Mouse (Mus musculus): ENCODE results near the gene Asah2. TPM values are rescaled to one million over a fixed set of nuclear protein-coding genes. Genes with fewer than 3 reads are reported as not detected.
"Not testable (repeated sequence)": the region's sequence is repeated elsewhere in the genome, so short reads cannot be mapped to it uniquely, and the experiment has no call there.

Asah2 gene
- 1.0 and 1.3 TPM in 2 replicates for polyA plus RNA-seq (2016; fragmentation: Nextera tagmentation; extraction: Ambion mirVana)

DNA sequence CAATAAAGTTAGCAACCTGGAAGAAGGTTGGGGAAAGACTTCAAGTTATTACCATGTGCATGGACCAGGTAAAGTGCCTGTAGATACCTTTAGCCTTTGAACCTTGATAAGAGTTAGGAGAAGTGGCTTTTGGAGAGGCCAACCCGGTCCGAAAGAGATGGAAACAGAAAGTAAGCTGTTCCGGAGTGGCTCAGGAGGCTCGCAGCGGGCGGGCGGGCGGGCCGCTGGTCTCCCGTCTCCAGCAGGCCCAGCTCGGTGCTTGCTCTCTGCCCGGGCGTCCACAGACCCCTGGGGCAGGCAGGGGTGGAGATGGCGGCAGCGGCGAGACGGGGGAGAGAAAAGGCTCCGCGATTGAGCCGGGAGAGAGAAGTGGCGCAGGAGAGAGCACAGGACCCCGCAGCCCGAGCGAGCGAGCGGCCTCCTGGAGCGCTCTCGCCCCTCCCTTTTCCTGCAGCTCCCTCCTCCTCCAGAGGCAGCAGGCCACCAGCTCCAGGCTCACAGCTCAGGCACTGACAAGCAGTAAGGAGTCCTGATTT, at the start of gene Asah2:
Asah2 (minus strand) TSS at position 441 of the 536 bp plus-strand sequence.
- Histone ChIP-seq H3K4me1 (replicated peaks) (peaks cover 11% of the 10 kb centered on the region), H3K9me3 (no peaks in the 10 kb centered on the region), H3K4me3 (replicated peaks) (peak within 1 kb of the TSS; percentile 68), H3K4me2 (peak within 1 kb of the TSS; percentile 60), H3K9ac (replicated peaks) (peak within 1 kb of the TSS; percentile 91), H3K27me3 (peaks cover 5% of the 10 kb centered on the region; the same call in 1 of the 2 replicates), H3K36me3 (no peaks in the 10 kb centered on the region), H3K27ac (peak within 1 kb of the TSS; percentile 91)
- WGBS, result under 1% methylated on average over 28 of the region's 28 CpGs
- ATAC-seq (ENCODE audit: insufficient number of reproducible peaks, insufficient read depth, low FRiP score, low TSS enrichment, low read depth), result peak; percentile 83

DNA sequence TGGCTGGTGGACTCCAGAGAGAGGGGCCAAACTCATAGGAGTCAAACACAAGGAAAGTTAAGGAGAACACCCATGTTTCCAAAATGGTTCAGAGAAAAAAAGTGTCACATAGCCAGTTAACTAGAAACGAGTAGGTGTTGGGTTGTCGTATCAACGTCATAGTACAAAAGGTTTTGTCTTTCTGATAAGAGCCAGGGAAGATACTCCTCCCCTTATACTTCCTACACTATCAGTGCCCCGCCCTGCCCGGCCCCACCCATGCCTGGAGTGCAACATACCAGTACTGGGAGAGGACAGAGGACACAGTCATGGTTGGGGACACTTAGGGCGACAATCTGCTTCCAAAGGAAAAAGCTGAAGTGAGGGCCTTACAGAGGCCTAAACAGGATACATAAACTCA, 49.0 kb upstream of the Asah2 start:
- H3K4me3 ChIP-seq (replicated peaks), result no peak overlapping the region
- H3K27me3 ChIP-seq, result no peaks in the 10 kb centered on the region
- no peak overlapping the region for H3K9ac ChIP-seq (replicated peaks)
- H3K27ac ChIP-seq, result no peak overlapping the region
- no peak overlapping the region for H3K4me2 ChIP-seq
- H3K36me3 ChIP-seq, result peaks cover 19% of the 10 kb centered on the region
- ATAC-seq (ENCODE audit: insufficient number of reproducible peaks, insufficient read depth, low FRiP score, low TSS enrichment, low read depth), result no peak
- peaks cover 6% of the 10 kb centered on the region for H3K4me1 ChIP-seq (replicated peaks)
- 89% methylated on average over 6 of the region's 6 CpGs for WGBS
- no peaks in the 10 kb centered on the region for H3K9me3 ChIP-seq

DNA sequence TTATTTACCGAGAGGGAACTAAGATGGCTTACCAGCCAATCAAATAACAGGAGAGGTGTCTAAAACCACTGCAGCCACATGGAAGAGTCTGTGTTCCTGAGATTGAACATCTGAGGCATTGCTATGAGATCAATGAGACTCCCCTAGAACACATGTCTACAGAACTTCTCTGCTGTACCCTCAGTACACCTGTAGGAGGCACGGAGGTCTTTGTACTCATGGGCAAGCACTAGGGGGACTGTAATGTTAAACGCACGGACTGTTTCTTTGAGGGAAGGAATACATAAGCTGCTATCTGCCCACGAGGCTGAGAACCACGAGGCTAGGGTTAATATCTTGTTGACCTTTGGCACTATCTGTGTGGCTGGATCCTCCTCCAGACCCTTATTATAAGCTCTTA, 44.5 kb upstream of the Asah2 start:
- Histone ChIP-seq H3K27me3 (no peaks in the 10 kb centered on the region), H3K4me2 (no peak overlapping the region), H3K4me3 (replicated peaks) (no peak overlapping the region), H3K4me1 (replicated peaks) (peaks cover 6% of the 10 kb centered on the region), H3K36me3 (no peaks in the 10 kb centered on the region), H3K9ac (replicated peaks) (no peak overlapping the region), H3K27ac (no peak overlapping the region), H3K9me3 (no peaks in the 10 kb centered on the region)
- no peak for ATAC-seq (ENCODE audit: insufficient number of reproducible peaks, insufficient read depth, low FRiP score, low TSS enrichment, low read depth)
- 74% methylated on average over 6 of the region's 6 CpGs for WGBS

DNA sequence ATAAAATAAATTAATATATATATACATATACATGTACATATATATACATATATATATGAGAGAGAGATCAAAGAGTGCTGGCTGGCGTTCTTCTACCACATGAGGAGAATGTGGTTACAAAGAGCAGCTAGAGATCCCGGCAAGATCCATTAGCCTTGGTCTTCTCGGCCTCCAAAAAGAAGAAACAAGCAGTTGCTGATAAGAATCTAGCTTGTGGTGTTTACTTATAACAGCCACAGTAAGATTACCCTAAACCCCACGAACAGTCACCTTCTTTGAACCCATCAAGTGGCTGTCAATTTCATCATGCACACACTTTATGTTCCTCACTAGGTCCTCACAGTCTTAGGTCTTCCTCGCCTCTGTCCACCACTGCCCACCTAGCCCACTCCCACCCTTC, 40.7 kb upstream of the Asah2 start:
- Histone ChIP-seq H3K4me3 (replicated peaks) (no peak overlapping the region), H3K4me2 (no peak overlapping the region), H3K9ac (replicated peaks) (no peak overlapping the region), H3K4me1 (replicated peaks) (no peaks in the 10 kb centered on the region), H3K27ac (no peak overlapping the region), H3K36me3 (no peaks in the 10 kb centered on the region), H3K27me3 (no peaks in the 10 kb centered on the region), H3K9me3 (no peaks in the 10 kb centered on the region)
- ATAC-seq (ENCODE audit: insufficient number of reproducible peaks, insufficient read depth, low FRiP score, low TSS enrichment, low read depth), result no peak
- WGBS, result 77% methylated on average over 5 of the region's 5 CpGs

DNA sequence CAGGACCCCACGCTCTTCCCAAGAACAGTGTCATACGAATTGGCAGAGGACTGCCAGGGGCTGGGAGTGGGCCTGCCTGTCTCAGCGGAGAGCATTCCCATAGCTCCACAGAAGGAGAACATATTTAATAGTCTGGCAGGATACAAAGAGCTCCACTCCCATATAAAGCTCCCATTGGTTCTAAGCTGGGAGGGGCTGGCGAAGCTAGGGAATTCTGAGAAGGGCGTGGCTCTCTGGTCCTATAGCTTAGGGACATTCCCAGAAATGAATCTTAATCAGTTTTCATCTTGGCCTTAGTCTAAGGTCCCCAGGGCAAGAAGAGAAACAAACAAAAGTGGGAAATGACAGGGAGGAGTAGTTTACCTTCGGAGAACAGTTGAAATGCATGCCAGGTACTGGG, 34.4 kb upstream of the Asah2 start:
- Histone ChIP-seq H3K27ac (no peak overlapping the region), H3K4me3 (replicated peaks) (no peak overlapping the region), H3K9me3 (no peaks in the 10 kb centered on the region), H3K36me3 (no peaks in the 10 kb centered on the region), H3K9ac (replicated peaks) (no peak overlapping the region), H3K27me3 (no peaks in the 10 kb centered on the region), H3K4me1 (replicated peaks) (no peaks in the 10 kb centered on the region), H3K4me2 (no peak overlapping the region)
- ATAC-seq (ENCODE audit: insufficient number of reproducible peaks, insufficient read depth, low FRiP score, low TSS enrichment, low read depth), result no peak
- 89% methylated on average over 6 of the region's 6 CpGs for WGBS

DNA sequence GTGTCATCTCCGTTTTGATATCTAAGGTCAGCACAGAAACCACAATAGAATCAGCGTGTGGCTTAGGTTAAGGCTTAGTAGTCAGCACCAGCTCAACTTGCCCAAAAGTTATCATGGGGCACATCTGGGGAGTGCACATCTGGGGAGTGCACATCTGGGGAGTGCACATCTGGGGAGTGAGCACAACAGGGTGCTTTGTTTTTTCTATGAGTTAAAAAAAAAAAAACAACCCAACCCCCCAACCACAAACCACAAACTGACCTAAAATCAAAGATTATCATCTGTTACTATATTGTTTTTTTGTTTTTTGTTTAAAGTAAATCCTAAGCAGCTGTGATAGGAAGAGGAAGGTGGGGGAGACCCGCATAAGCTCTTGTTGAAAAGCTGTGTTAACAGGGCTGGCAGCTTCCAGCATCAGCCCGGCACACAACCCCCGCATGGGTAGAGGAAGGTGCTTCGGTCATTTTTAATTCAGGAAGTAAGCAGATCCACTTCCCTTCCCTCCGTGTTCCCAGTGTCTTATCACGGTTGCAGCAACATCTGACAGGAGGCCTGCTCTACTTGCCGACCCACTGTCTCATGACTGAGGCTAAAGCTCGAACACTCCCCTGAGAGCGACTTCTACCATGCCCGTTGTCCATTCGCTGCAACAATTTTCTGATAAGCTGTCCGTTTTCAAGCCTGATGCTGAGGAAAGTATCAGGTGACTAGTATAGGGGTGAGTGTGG, 30.5 kb upstream of the Asah2 start:
- no peaks in the 10 kb centered on the region for H3K36me3 ChIP-seq
- no peak overlapping the region for H3K4me2 ChIP-seq
- 76% methylated on average over 14 of the region's 14 CpGs for WGBS
- no peak overlapping the region for H3K27ac ChIP-seq
- no peak overlapping the region for H3K9ac ChIP-seq (replicated peaks)
- no peak for ATAC-seq (ENCODE audit: insufficient number of reproducible peaks, insufficient read depth, low FRiP score, low TSS enrichment, low read depth)
- H3K27me3 ChIP-seq, result no peaks in the 10 kb centered on the region
- no peak overlapping the region for H3K4me3 ChIP-seq (replicated peaks)
- no peaks in the 10 kb centered on the region for H3K4me1 ChIP-seq (replicated peaks)
- H3K9me3 ChIP-seq, result no peaks in the 10 kb centered on the region

DNA sequence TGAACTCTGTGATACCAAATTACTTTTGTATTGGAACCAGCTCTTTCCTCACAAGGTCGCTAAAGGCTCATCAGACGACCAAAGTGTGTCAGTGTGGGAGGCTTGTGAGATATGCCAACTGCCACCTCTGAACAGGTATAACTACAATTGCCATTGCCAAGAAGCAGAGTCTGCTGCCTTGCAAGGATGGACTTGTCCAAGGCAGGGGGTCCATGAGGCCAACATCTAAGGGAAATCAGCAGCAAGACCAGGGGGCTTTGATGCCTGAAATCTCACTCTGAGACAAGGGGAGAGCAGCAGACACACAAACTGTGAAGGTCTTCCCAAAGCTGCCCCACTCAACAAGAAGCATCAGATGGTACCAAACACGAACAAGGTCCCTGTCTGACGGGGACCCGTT, 29.9 kb upstream of the Asah2 start:
- no peak overlapping the region for H3K27ac ChIP-seq
- WGBS, result 88% methylated on average over 5 of the region's 5 CpGs

DNA sequence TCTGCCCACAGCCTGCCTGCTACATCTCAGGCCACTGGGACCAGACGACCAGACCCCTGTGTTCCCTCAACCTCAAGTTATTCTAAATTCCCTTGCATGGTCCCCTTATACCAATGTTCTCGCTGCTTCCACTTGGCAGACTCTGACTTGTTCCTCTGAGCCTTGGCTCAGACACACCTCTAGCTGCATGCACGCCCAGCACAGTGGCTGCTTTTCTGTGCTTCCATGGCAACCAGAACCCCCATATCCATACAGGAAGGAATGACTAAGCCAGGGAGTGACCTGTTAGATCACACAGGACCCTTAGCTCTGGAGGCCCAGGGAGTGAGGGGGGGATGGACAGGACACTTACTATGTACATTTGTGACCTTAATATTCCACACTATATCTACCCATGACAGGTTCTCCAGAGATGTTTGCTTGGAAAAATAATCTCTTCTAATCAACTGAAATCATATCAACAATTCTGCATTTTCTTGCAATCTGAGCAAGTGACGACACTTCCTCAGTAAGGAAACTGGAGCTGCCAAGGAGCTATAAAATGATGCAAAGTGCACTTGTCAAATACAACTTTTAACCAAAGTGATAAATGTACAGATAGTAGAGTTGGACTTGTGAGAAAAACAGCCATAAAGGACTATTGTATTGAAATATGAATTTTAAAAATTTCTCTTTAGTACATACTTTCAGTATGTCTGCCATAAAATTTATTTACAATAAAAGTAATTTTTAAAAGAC, 29.0 kb upstream of the Asah2 start:
- 52% methylated on average over 4 of the region's 4 CpGs for WGBS
- Histone ChIP-seq H3K4me2 (no peak overlapping the region), H3K36me3 (no peaks in the 10 kb centered on the region), H3K27ac (no peak overlapping the region), H3K27me3 (no peaks in the 10 kb centered on the region), H3K9me3 (no peaks in the 10 kb centered on the region), H3K4me1 (replicated peaks) (no peaks in the 10 kb centered on the region), H3K4me3 (replicated peaks) (no peak overlapping the region), H3K9ac (replicated peaks) (no peak overlapping the region)
- ATAC-seq (ENCODE audit: insufficient number of reproducible peaks, insufficient read depth, low FRiP score, low TSS enrichment, low read depth), result no peak; the same call in 1 of the 2 replicates

More for the DNA sequence above, 29.9 kb upstream of the Asah2 start:
- ATAC-seq (ENCODE audit: insufficient number of reproducible peaks, insufficient read depth, low FRiP score, low TSS enrichment, low read depth), result no peak
- no peak overlapping the region for H3K4me3 ChIP-seq (replicated peaks)
- no peaks in the 10 kb centered on the region for H3K9me3 ChIP-seq
- no peaks in the 10 kb centered on the region for H3K4me1 ChIP-seq (replicated peaks)
- no peaks in the 10 kb centered on the region for H3K36me3 ChIP-seq
- no peak overlapping the region for H3K9ac ChIP-seq (replicated peaks)
- no peaks in the 10 kb centered on the region for H3K27me3 ChIP-seq
- H3K4me2 ChIP-seq, result no peak overlapping the region

DNA sequence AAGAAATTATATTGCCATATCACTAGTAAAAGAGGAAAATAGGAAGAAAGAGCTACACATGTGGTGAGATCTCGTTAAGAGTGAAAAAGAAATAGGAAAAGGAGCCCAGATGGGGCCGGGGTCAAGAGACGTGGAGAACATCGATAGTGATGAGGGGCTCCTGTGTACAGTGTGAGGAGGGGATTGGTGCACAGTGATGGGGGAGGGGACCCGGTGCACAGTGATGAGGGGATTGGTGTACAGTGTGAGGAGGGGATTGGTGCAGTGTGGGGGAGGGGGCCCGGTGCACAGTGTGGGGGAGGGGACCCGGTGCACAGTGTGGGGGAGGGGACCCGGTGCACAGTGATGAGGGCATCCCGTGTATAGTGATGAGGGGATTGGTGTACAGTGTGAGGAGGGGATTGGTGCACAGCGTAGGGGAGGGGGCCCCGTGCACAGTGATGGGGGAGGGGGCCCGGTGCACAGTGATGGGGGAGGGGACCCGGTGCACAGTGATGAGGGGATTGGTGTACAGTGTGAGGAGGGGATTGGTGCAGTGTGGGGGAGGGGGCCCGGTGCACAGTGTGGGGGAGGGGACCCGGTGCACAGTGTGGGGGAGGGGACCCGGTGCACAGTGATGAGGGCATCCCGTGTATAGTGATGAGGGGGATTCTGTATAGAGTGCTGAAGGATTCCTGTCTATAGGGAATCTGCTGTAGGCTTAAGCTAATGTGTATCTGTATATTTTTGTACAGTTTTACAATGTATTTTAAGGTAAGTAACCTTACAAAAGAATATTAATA, 23.9 kb upstream of the Asah2 start:
- H3K9me3 ChIP-seq; H3K4me3 ChIP-seq (replicated peaks); H3K36me3 ChIP-seq; H3K4me2 ChIP-seq; H3K9ac ChIP-seq (replicated peaks); H3K27me3 ChIP-seq; H3K27ac ChIP-seq; H3K4me1 ChIP-seq (replicated peaks): not testable (repeated sequence)
- 81% methylated on average over 17 of the region's 17 CpGs for WGBS
- ATAC-seq (ENCODE audit: insufficient number of reproducible peaks, insufficient read depth, low FRiP score, low TSS enrichment, low read depth), result peak; percentile 69; the same call in 1 of the 2 replicates

DNA sequence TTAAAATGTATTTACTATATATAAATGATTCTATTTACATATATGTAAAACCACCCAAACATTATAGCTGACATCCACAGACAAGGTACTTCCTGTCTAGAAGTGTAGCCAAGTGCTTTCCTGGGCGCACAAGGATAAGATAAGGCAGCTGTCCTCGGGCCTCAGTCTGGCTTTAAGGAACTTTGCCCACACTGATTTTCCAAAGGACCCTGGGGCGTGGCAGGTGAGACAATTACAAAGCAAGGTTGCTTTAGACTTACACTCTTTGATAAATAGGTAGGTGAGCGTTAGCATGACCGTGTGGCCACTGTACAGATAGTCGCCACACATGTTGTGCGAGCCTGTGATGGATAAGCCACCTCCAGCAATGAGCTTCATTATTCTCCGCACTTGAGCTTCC, 21.3 kb upstream of the Asah2 start:
- no peak for ATAC-seq (ENCODE audit: insufficient number of reproducible peaks, insufficient read depth, low FRiP score, low TSS enrichment, low read depth)
- 89% methylated on average over 8 of the region's 8 CpGs for WGBS
- Histone ChIP-seq H3K4me3 (replicated peaks) (no peak overlapping the region), H3K4me1 (replicated peaks) (peaks cover 6% of the 10 kb centered on the region; the same call in 1 of the 2 replicates), H3K27me3 (no peaks in the 10 kb centered on the region), H3K9me3 (no peaks in the 10 kb centered on the region), H3K36me3 (peaks cover 4% of the 10 kb centered on the region; the same call in 1 of the 2 replicates), H3K4me2 (no peak overlapping the region), H3K27ac (no peak overlapping the region), H3K9ac (replicated peaks) (no peak overlapping the region)
